Mouse (Mus musculus) cerebellum, adult (tissue): ENCODE data around the gene Hapln4.

Source experiments
- ATAC-seq: cut with Nextera tagmentation; 2 replicates; pipeline ENCODE4 v1.9.2; 2017; ENCODE audit warnings: mild to moderate bottlenecking, moderate library complexity, mixed read lengths; ENCODE audit not compliant: insufficient number of reproducible peaks, low FRiP score, low TSS enrichment

Gene Hapln4

DNA sequence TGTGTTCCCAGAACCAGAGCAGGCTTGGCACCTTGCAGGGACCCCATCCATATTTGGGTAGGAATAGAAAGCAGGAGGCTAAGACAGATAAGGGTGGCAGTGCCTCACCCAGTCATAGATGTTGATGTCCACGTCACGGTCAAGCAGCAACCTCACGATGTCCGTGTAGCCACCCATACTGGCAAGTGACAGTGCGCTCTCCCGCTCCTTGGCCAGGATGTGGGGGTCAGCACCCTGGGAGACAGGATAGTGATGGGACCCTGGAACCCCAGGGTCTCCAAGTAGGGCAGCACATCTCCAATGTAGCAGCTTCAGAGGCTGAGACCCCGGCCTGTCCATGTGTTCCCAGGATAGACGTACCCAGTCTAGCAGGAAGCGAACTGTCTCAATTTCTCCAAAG is 51.7 kb downstream of the Hapln4 start:
- ATAC-seq: no peak

DNA sequence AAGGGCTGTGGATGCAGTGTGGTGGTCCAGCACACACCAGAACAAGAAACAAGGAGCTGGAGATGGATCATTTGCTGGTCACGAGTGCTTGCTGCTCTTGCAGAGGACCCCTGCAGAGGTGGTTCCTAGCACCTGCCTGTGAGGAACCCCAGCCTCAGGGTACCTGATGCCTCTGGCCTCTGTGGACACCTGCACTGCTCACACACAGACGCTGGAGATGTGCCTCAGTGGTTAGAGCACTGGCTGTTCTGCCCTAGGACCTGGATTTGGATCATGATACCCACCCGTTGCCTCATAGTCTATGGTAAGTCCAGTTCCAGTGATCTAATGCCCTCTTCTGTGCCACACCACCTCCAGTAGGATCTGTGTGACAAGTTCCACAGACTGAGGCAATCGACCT is 53.3 kb downstream of the Hapln4 start:
- no peak for ATAC-seq

DNA sequence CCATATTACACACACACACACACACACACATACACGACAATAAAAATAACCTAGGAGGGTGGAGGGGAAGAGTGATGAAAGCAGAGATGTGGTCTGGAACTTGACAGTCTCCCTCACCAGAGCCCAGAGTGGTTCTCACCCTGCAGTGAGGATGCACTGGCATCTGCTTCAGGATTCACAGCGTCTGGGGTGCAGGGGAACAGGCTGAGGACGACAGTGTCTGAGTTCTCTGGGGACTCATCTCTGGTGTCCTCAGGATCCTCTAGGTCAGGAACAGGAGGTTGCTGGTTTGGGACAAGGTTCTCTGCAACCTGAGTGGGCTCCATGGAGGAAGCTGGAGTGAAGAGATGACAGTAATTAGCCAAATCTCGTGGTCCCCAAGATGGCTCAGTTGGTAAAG is 54.6 kb downstream of the Hapln4 start:
- ATAC-seq: no peak

DNA sequence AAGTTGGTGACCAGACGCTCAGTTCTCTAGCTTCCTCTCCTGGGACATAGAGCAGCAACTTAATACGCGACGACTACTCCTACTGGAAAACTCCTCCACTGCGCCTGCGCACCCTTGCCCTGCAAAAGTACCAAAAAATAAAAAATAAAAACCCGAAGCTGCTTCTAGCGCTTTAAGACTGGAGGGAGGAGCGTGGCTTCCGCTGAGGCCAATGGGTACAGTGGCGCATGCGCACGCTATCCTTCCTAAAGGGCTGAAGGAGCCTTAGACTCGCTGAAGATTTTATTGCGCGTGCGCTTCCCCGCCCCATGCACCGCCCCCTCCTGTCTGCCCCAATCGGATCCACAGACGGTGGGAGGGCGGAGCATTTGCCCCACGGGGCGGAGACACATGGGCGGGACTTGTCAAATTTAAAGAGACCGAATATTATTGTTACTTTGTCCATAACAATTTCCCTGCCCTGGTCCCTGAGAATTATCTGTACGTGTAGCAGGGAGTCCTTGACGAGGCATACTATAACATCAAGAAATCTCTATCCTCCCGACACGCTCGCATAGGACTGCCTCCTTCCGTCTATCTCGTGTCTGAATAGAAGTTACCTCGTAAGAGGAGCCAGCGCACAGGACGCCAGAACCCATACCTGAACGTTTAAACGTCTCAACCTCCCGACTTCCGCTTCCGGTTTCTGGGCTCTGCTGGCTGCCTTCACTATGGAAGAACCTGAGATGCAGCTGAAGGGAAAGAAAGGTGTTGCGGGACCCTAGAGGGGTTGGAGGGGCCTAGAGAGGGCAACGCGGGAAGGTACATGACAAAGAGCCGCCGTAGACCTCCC is 56.0 kb downstream of the Hapln4 start, which contains the start of the genes Rfxank, Borcs8 and Mef2b:
Gene Rfxank (minus strand): TSS at position 129 of the 832 bp plus-strand sequence.
Gene Borcs8 (plus strand): TSS at position 474 of the 832 bp plus-strand sequence.
Gene Mef2b (plus strand): TSS at position 686 of the 832 bp plus-strand sequence.
- peak; percentile 91 for ATAC-seq

DNA sequence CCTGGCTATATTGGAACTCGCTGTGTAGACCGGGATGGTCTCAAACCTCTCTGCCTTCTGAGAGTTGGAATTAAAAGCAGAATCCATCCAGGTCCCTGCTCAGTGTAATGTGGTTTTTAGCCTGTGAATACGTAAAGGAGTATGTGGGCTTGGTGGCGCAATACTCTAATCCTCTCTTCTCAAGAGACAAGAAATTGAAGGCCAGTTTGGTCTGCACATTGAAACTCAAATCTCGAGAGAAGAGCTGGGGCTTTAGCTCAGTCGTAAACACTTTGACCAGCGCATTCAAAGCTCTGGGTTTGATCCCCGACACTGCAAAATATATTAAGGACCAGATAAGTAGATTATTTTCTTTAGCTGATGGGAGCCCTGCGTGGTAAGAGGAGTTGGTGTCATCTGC is 56.7 kb downstream of the Hapln4 start:
- ATAC-seq: no peak
